Mouse (Mus musculus): ENCODE measurements around the gene Sun1.

DNA sequence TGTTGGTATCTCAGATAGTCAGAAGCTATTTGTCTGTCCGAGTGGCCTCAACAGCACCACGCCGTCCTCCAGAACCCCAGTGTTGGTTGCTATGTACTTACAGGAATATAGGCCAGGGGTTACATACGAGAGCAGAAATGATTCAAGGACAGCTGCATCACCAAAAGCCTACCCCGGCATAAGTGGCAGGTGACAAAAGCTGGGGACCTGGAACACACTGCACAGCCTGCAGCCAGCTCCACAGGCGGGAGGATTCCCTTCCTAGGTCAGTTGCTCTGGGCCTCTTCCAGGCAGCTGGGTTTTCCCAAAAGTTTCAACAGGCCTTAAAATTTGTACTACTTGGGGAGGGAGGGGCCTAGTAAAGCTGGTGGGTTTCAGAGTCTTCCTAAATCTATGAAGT is 55.3 kb downstream of the Sun1 start:
- no peak for TF ChIP-seq CTCF (IDR thresholded peaks at IDR 0.05; ENCODE audit: low read depth)
- no peak for TF ChIP-seq EP300 (IDR thresholded peaks at IDR 0.05; ENCODE audit: low read depth)
